Mouse (Mus musculus) adrenal gland, postnatal 14 days (tissue): ENCODE measurements around the gene Dnah6. TPM values are rescaled to one million over a fixed set of nuclear protein-coding genes. Genes with fewer than 3 reads are reported as not detected.

Experiments
- DNase-seq: peaks from one replicate; pipeline ENCODE4 v3.0.0; 2021; ENCODE audit warnings: mixed read lengths
- total RNA-seq: library from RNA; stranded (reverse); gene quantifications from 2 replicates; pipeline ENCODE4 v1.2.3, GENCODE M21; 2021

Dnah6 gene
- total RNA-seq, 1 experiment from 2014 or later: 0.07 TPM

DNA sequence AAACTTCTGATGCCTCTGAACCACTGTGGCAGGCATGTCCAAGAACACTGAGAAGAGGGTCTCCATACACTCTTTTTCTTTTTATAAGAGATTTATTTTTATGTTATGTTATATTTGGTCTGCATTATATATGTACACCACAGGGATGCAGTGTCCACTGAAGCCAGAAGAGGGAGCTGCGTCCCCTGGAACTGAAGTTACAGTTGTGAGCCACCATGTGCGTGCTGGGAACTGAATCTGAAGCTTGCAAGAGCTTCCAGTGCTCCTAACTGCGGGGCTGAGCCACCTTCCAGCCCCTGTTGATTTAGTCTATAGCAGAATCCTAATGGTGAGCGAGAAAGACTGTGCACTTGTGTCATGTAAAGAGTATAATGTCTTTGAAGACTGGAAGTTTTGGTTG lies 78.7 kb downstream of the Dnah6 start:
- DNase-seq: no peak

DNA sequence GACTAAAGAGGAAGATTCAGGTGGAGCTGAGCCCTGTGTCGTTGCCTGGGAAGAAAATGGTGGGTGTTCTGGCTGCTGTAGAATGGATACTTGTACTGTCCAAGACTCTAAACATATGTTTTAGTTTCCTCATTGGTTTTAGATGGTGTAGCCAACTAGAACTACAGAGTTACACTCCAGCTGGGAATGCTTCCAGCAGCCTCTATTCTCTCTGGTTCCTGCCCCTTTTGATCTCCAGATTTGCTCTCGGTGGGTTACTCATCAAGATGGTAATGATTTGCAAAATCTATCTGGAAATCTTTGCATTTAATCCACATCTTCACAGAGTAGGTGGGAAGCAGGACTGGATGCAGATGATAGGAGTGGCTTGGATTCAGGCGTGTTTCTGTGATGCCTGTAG lies 80.6 kb downstream of the Dnah6 start:
- no peak for DNase-seq

DNA sequence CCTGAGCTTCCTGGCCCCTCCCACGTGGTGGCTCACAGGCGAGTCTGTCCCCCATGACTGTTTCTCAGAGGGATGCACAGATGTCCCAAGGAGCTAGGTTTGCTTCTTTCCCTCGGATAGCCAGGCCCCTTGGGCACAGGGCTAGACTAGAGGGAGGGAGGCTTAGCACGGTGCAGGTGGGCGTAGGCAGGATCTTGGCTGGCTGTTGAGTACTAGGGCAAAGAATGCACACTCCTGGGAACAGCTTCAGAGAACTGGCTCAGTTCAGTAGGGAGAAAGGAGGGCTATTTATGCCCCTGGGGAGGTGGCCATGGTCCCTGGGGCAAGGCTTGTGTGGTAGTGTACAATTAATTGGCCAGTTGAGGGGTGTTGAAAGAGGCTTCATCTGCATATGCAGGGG lies 88.7 kb downstream of the Dnah6 start:
- no peak for DNase-seq

DNA sequence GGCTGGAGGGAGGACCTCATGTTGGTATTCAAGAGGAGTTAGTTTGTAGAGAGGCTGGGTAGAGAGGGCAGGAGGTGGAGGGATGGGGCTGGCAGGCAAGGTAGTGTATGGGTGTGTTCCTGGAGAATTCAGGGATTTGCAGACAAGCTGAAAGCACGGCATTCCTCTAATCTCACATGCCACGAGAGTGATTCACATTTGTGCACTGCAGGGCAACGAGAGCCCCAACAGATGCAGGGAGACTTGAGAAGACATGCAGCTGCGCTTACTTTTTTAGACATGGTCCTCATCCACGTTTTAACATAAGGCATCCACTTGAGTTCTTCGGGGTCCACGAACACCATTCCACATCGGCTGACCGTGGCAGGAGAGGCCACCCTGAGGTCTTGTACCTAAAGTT lies 93.9 kb downstream of the Dnah6 start:
- DNase-seq: no peak

DNA sequence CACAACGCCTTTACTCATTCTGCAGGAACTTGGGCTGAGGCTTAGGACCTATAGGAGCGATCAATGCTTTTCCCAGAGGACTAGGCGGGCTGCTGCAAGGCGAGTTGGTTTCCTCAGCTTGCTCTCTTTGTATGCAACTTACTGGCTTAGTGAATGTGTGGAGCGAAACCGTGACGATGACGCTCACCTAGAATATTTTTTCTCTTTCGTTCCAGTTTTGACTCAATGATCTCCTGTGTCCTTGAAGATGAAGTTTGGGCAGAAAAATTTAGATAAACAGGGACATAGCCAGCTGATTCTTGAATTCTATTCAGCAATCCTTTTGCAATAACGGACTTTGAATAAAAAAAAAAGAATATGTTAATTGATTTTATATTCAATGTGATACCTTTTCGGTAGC lies 101.1 kb downstream of the Dnah6 start:
- DNase-seq: no peak

DNA sequence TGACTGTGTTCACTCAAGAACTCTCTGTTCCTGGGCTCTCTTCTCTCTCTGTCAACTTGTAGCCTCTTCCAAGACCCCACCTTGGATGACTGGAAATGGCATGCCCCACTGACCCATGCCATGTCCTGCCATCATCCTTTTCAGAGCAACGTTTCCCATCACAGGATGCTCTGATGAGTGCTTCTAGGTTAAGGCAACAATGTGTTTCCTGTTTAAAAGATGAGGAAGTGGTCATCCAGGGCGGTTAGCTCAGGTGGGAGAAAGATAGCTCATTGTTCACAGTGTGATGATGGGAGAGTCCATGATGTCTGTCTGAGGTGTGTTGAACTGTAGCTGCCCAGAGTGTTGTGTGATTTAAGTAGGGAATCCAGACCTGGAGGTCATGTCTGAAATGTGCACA lies 107.6 kb downstream of the Dnah6 start:
- no peak for DNase-seq

DNA sequence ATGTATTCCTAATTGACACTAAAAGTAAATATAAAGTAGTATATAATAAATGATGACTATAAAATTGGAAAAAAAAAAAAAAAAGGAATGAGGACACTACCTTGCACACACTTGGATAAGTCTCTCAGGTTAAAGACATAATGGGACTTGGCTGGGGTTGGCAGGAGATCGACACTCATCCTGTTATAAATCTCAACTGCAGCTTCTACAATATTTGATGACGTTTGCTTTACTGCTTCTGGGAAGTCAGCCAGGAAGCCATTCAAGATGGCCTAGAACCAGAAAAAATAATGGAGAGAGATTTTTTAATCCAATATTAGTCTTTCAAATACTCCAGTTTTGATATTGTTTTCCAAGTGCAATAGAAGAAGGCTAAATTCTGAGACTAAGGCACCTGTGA lies 108.1 kb downstream of the Dnah6 start:
- DNase-seq: no peak

DNA sequence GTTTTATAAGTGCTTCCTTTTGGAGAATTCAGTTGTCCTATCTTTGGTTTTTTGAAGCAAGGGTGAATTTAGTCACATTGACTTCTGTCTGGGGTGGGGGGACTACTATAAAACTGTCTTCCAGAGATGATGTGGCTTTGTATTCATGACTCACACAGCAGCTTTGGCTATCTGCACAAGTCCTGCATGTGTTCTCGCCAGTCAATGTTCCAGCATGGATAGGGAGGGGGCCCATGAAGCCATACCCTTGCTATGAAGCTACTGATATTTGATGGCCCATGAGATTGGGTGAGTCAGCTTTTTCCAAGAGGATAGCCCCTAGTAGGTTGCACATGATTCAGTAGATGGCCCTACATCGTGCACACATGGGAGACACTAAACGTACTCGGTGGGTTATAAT lies 128.3 kb downstream of the Dnah6 start:
- DNase-seq: no peak

DNA sequence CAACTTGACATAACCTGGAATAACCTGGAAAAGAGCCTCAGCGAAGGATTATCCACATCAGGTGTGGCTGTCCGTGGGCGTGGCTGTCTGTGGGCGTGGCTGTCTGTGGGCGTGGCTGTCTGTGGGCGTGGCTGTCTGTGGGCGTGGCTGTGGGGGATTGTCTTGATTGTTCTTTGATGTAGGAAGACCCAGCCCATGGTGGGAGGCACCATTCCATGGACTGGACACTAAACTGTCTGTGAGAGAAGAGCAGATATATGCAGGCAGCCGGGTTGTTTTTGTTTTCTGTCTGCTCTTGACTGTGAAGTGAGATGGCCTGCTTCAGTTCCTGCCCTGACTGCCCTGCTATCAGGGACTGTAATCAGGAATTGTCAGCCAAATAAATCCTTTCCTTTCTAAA lies 130.6 kb downstream of the Dnah6 start:
- DNase-seq: no peak

DNA sequence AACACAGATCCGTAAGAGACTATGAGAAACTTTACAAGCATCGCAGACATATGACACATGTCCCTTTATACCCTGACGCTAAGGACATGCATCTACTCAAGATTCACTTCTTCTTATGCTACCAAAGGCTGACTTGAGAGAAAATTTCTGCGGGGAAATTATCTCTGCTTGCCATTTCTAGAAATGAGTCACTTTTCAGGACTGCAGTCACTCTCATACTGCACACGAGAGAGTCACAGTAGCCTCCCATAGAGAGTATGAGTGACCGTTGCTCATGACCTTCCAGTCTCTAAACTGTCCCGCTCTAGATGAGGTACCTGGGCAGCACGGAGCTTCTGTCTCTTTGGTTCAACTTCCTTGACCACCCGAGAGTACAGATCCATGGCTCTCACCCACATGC lies 138.9 kb downstream of the Dnah6 start:
- no peak for DNase-seq

DNA sequence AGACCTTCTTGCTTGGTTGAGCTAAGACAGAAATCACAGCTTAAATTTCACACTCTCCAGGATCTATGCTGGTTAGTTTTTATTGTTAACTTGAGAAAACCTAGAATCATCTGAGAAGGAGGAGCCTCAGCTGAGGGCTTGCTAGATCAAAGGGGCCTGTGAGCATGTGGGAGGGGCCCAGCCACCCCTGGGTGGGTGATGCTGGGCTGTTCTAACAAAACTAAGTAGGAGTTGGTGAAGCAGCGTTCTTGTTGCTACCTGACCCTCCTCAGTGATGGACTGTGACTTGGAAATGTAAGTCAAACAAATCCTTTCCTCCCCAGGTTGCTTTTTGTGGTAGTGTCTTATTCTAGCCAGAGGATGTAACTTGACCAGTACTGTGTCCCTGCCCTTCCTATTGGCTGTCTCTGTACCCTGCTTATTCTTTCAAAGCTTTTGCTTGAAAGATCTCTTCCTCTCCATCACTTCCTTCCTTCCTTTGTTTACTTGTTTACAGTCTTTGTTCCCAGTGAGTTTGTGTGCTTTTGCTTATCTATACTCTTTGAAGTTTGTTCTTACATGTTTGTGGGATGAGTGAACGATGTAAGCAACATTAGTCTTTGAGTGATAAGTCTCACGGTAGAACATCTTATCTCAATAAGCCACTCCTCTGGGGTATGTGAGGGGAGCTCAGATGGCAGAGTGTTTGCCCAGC lies 149.2 kb downstream of the Dnah6 start:
- DNase-seq: no peak

DNA sequence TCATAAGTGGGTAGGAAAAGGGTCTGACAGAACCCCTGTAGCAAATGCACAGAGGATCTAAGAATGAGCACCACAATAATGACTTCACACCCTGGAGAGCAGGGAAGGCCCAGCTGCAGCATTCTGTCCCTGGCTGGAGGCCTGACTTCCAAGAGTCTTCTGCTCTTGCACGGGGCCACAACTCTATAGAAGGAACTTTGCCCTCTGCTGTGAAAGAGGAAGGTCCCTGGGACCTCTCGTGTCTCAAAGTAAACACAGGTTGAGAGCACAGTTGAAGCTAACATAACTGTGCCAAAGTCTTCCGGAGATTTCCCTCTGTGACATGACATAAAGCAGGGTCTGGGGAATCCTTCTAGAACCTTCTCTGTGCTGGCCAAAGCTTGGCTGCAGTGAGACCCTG lies 150.2 kb downstream of the Dnah6 start:
- no peak for DNase-seq

DNA sequence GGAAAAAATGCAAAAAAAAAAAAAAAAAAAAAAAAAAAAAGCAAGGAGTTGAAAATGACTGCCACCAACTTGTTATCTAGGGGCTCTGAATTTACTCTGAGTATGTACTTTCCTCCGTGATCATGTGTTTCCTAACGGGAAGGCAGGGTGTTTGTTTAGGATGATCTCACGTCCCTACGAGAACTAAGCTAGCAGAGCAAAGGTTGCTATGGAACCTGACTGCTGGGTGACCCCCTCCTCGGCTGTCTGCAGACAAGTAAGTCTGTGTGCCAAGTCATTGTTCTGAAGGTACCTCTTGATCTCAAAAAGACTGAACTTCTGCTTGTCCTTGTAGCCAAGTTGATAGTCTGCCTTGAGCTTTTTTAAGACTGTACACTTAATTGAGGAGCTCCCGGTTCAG lies 150.8 kb downstream of the Dnah6 start:
- peak; percentile 15 for DNase-seq

DNA sequence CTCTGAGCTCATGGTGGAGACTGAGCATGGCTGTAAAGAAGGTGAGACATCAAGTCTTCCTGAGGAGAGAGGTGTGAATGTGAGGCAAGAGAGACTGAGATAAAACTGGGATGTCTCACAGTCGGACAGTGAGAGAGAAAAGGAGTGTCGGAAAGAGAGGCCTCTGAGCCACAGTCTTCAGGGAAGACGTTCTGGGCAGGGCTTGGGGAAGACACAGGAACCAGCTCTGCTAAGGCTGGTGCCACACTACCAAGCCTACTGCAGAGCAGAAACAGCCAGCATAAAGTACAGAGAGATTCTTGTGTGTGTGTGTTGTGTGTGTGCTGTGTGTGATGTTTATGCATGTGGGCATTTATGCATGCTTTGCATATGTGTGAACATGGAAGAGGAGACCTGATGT lies 156.9 kb downstream of the Dnah6 start:
- no peak for DNase-seq

DNA sequence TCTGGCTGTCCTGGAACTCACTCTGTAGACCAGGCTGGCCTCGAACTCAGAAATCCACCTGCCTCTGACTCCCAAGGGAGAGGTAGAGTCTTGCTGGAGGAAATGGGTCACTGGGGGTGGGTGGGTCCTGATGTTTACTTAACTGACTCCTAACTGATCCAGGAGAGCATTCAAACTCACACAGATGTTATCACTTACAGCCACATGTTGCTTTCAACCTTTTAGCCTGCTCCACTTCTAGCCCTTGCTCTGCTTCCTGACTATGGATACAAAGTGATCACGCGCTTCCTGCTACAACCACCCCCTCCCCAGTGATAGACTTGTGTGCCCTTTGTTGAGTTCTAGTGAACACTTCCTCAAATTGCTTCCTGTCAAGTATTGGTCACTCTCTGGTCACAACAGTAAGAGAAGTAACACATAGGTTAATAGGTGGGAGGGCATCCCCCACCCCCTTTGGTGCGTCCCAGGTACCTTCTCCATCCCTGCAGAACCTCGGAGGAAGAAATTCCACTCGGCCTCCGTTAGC lies 161.8 kb downstream of the Dnah6 start:
- DNase-seq: no peak

DNA sequence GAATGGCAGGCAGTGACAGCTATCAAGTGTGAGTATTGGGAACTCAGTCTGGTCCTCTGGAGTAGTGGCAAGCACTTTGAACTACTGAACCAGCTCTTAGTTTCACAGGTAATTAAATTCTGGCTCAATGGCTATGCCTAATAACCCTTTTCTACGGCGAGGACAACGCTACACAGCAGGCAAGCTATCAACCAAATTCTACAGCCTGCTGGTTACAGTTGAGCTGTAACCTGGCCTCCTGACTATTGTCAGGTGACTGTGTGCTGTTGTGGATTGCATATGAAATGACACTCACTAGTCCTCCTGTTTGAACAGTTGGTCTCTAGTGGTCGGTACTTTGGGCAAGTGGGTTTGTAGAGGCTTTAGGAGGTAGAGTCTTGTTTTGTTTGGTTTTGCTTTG lies 162.3 kb downstream of the Dnah6 start:
- DNase-seq: no peak

DNA sequence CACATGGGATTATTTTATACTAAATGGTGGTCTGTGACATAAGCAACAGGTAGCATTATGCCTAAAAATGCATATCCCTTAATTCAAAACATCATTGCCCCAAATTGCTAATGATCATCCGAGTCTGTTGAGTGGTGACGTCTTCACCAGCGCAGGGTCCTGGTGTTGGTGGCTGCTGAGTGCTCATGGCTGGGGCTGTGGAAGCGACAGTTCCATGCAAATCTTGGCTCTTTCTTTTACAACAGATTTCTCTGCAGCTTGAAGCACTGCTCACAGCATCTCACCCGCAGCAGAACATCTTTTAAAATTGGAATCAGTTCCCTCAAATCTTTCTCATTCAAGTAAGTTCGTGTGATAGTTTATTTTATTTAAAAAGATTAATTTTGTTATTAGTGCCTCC lies 166.1 kb downstream of the Dnah6 start:
- DNase-seq: no peak

DNA sequence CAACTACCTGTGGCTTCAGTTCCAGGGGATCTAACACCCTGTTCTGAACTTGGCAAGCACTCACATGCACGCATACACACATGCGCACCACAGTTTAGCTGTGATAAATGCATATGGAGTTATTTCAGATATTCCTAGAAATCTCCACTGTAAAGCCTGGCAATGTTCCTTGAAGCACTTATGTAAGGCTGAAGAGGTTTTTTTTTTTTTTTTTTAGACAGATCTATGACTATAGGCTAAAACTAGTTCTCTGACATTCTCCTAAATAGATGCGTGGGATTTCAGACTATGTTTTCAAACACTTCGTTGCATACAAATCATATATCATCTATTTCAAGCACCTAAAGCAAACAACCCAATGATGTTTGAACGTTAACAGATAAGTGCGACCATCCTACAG lies 166.6 kb downstream of the Dnah6 start:
- DNase-seq: no peak

DNA sequence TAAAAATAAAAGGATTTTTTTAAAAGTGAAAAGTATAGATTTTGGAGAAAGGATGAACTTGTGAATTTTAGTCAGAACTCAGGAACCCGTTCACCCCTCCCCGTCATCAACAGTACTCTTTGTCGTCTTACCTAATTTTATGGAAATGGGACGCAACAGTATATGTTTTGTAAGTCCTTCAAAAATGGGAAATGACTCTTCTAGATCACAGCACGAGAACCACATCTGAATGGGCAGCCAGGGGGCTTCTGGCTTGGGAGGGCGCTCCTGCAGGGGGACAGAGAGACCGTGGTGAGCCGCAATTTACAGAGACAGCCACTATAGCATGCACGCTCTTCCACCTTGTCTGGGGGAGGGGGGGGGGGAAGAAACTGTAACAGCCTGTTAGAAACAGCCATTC lies 167.9 kb downstream of the Dnah6 start:
- no peak for DNase-seq

DNA sequence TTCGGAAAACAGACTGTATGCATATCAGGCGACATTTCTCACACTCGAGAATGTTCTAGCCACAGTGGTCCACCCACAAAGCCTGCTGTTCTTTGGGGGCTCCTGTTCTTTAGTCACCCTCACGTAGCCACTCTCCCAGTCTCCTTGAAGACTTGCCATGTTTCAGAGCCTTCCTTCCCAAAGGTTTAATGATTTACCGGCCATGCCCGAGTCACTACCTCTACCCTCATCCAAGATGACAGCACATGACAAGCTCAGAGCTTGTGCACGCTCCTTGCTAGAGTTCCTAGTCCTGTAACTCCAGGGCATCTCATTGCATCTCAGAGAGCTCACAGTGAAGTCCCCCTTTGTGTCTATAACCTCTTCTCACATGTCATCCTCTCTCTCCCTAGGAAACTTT lies 174.2 kb downstream of the Dnah6 start:
- DNase-seq: no peak

DNA sequence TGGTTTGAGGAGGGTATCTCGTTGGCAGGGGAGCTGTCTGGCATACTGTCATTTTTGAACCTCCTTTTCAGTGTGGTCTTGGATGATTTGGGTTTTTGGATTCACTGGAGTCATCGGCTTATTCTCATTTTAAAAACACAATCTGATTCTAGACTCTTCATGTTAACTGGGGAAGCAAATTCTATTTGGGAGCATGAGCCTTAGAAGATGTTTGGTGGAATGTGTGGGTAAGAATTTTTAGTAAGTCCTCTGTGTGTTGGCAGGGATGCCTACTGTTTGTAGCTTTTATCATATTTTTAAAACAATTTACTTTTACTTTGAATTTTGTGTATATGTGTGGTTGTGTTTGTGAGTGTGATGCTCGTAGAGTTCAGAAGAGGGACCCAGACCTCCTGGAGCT lies 175.5 kb downstream of the Dnah6 start:
- DNase-seq: no peak

DNA sequence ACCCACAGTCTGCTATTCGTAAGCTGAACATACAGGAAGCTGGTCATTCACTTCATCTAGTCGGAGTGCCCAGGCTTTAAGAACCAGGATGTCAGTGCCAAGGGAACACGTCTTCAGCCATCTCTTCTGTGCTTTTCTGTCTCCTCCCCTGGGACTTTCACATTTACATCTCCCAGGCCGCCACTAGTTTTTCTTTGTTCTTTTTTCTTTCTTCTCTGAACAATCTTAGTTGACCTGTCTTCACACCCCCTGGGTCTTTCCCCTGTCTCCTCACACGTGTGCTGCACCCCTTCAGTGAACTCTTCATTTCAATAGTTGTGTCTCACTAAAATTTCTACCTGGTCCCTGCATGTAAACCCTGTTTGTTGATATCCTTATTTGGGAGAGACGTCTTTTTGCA lies 179.2 kb downstream of the Dnah6 start:
- DNase-seq: no peak

DNA sequence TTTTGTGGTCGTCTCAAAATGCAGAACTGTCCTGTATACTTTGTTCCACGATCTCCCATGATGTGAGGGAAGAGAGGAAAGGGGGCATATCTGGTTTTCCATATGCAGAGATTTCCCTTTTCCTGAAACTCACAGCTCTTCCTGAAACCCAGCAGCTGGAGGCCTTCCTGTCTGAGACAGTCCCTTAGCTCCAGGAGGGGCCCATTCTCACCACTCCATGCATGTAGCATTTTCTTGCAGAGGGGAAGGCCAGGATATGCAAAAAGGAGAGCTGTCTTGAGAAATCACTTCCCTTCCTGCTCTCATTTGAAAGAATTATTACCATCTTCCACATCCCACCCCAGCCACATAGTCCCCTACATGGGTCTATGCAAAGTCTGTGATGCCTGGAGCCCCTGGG lies 183.2 kb downstream of the Dnah6 start:
- no peak for DNase-seq

DNA sequence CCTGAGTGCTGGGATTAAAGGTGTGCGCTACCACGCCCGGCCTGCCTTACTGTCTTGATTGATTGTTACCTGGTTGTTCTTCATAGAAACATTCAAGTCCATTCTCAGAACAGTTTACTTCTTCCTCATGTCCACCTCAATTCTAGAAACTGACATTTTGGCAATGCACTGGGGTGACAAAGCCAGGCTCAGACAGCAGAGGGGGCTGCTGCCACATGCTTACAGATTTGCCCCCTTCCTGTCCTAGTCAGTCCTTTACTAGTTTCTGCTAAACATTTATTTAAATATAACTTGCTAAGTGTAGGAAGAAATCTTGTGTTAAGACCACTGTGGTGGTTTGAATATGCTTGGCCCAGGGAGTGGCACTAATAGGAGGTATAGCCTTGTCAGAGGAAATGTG lies 192.6 kb downstream of the Dnah6 start:
- DNase-seq: no peak

DNA sequence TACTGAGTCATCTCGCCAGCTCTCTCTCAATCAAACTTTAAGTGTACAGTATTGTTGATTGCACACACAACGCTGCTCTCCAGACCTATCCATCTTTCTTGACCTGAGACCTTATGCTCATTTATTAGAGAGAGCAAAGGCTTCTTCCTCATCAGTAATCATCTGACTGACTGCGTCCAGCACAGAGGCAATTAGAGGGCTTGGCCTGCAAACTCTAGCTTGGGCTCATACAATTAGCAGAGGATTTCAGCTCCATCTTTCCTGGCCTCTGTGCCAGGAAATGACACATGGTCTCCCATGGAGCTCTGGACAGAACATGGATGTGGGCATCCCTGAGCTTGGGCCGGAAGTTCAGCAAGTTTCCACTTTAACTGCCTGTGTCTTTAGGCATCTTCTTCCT lies 193.6 kb downstream of the Dnah6 start:
- no peak for DNase-seq
